26 mouse cellular contexts compared by ENCODE assay signal in the genomic region with DNA sequence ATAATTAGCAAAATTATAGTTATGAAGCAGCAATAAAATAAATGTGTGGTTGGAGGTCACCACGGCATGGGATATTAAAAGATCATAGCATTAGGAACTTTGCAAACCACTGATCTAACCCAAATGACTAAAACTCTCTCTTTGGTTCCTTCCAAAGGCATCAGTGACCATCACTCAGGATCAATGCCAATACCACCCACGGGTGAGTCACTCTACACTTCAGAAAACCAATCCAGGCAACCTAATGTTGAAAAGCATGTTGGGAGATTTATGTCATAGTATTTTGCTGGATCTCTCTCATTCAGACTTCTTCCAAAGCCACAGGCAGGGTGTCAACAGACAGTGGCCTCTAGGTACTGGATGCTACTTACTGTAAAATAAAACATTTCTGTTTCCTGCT.
DNase-seq lines count a peak whose midpoint lies in the region; ATAC-seq lines count a peak whose summit lies in the region.
"Had no signal": no experiment of that assay in that cellular context is flagged by ENCODE, and none has a peak within 500 bp of the region (broad histone marks: within the 10 kb centered on the region; RNA-seq: fewer than 3 reads in every experiment).

No protein-coding gene starts in this region.

- H3K27me3 ChIP-seq in kidney, embryonic 15.5 days: no peaks in the 10 kb centered on the region
- H3K27me3 ChIP-seq: embryonic facial prominence, embryonic 12.5 days; embryonic facial prominence, embryonic 15.5 days; forebrain, embryonic 12.5 days; forebrain, embryonic 15.5 days; heart, embryonic 12.5 days; heart, embryonic 15.5 days; hindbrain, embryonic 13.5 days; intestine, embryonic 15.5 days had no signal

- no peak overlapping the region for H3K27ac ChIP-seq in kidney, embryonic 15.5 days
- H3K27ac ChIP-seq: embryonic facial prominence, embryonic 12.5 days; embryonic facial prominence, embryonic 15.5 days; forebrain, embryonic 12.5 days; forebrain, embryonic 15.5 days; heart, embryonic 15.5 days; hindbrain, embryonic 10.5 days; hindbrain, embryonic 13.5 days; intestine, embryonic 15.5 days had no signal

- no peak for ATAC-seq in kidney, embryonic 15.5 days (replicated peaks; ENCODE audit: low FRiP score)
- ATAC-seq: activated CD4-positive, CD25-positive, alpha-beta regulatory T cell, adult 4 months; forebrain, embryonic 15.5 days; hindbrain, embryonic 16.5 days; intestine, embryonic 15.5 days had no signal

- no peaks in the 10 kb centered on the region for H3K9me3 ChIP-seq in kidney, embryonic 15.5 days (replicated peaks)
- H3K9me3 ChIP-seq: embryonic facial prominence, embryonic 12.5 days; embryonic facial prominence, embryonic 15.5 days; forebrain, embryonic 12.5 days; forebrain, embryonic 15.5 days; heart, embryonic 12.5 days; heart, embryonic 15.5 days; hindbrain, embryonic 10.5 days; hindbrain, embryonic 13.5 days; intestine, embryonic 15.5 days had no signal

- no peak overlapping the region for H3K9ac ChIP-seq in kidney, embryonic 15.5 days
- H3K9ac ChIP-seq: embryonic facial prominence, embryonic 12.5 days; embryonic facial prominence, embryonic 15.5 days; forebrain, embryonic 12.5 days; forebrain, embryonic 15.5 days; heart, embryonic 12.5 days; heart, embryonic 15.5 days; hindbrain, embryonic 13.5 days; intestine, embryonic 15.5 days had no signal

- DNase-seq in 3134 (ENCODE audit: extremely low read depth, insufficient read length, low spot score) (peak; percentile 24), MN1 (ENCODE audit: low spot score) (peak; percentile 14), adipocyte (ENCODE audit: low spot score) (peak; percentile 11)
- no peak for DNase-seq in kidney, postnatal 14 days
- DNase-seq in right cerebral cortex, postnatal 10 days (ENCODE audit: low spot score in 2 of 2): no peak
- DNase-seq: adrenal gland, postnatal 14 days; cerebellum, adult 18-20 months; cerebellum, adult 9-10 months; cerebellum, postnatal 14 days; gastrocnemius, postnatal 25 days; heart, adult 18-20 months; heart, postnatal 10 days; heart, postnatal 36 days; kidney, adult 11 months had no signal

- 86% methylated on average over 2 of the region's 2 CpGs for WGBS in kidney, embryonic 15.5 days

- H3K4me2 ChIP-seq in kidney, embryonic 15.5 days: no peak overlapping the region
- H3K4me2 ChIP-seq: embryonic facial prominence, embryonic 12.5 days; embryonic facial prominence, embryonic 15.5 days; forebrain, embryonic 12.5 days; forebrain, embryonic 15.5 days; heart, embryonic 12.5 days; heart, embryonic 15.5 days; hindbrain, embryonic 13.5 days; intestine, embryonic 15.5 days had no signal

- H3K4me3 ChIP-seq in kidney, embryonic 15.5 days (replicated peaks): no peak overlapping the region
- H3K4me3 ChIP-seq: embryonic facial prominence, embryonic 12.5 days; embryonic facial prominence, embryonic 15.5 days; forebrain, embryonic 12.5 days; forebrain, embryonic 15.5 days; heart, embryonic 12.5 days; heart, embryonic 15.5 days; hindbrain, embryonic 10.5 days; hindbrain, embryonic 13.5 days; intestine, embryonic 15.5 days had no signal

- peaks cover 19% of the 10 kb centered on the region for H3K36me3 ChIP-seq in kidney, embryonic 15.5 days
- H3K36me3 ChIP-seq: heart, embryonic 12.5 days; heart, embryonic 15.5 days; intestine, embryonic 15.5 days had no signal

- no peaks in the 10 kb centered on the region for H3K4me1 ChIP-seq in kidney, embryonic 15.5 days
- H3K4me1 ChIP-seq: embryonic facial prominence, embryonic 12.5 days; embryonic facial prominence, embryonic 15.5 days; forebrain, embryonic 12.5 days; forebrain, embryonic 15.5 days; heart, embryonic 12.5 days; heart, embryonic 15.5 days; hindbrain, embryonic 10.5 days; hindbrain, embryonic 13.5 days; intestine, embryonic 15.5 days had no signal

Comparison
In these comparisons a context has a peak if more than half of its experiments do, and no peak if none do; other contexts are left out.
1. DNase-seq: peak in 3134 (single experiment), MN1 (single experiment) and adipocyte (single experiment); none in kidney, postnatal 14 days (single experiment) and right cerebral cortex, postnatal 10 days (0 of 2).